Mouse (Mus musculus) CH12F3 (cell line): ENCODE measurements around the gene Hivep3.

Experiments used
- in situ Hi-C: fragments of 300-500 bp; cut with MboI; formaldehyde crosslinking; loops from 2 replicates; pipeline ENCODE4 v1.14.3; 2020; ENCODE audit warnings: low sequenced_read_pairs

The Hivep3 gene

DNA sequence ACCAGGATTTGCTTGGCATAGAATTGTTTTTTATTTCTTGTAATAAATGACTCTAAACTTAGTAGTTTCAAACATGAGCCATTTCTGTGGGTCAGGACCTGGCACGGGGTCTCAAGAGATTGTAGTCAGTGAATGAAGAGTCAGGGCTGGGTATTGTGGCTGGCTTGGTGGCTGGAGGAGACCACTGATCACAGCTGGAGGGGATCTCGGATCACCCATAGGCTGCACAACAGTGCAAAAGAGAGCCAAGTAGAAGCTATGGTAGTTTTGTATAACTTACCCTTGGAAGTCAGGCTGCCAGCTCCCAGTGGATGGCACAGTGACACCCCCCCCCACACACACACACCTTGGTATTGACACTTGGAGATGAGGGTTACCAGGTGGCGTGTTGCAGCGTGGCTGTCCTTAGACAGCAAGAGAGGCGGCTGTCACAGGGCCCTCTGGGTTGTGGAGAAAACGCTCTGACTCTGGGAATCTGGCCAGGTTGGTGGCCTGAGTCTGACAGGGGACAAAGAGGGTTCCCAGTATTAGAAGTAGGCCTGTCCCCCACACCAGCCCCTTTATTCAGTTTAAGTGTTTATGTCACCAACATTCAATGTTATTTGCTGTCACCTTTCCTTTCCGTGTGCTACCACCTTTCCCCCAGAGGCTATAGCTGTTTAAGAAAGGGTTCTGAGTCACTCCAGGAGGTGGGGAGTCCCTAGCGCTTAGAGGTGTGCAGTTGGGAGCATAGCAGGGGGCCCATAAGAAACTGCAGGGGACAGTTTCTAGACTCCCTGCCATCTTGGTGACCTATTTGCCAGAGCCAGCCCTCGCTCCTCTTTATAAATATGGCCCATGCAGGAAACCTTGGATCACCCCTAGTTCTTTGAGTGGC is 240.4 kb downstream of the Hivep3 start:
- in situ Hi-C loops: no loop called here

DNA sequence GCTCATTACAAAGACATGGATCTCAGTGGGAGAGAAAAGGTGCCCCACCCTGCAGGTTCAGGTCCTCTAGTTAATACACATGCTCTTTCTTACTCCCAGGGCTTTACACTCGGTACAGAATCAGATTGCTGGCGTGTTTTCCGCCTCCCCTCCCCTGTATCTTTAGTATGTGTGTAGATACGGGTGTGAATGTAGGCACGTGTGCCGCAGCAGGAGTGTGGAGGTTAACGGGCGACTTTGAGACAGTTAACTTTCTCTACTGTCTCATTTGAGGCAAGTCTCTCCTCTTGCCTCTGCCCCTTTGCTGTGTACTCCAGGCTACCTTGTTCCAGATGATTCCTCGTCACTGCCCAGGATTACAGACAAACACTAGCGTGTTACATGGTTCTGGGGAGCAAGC is 241.7 kb downstream of the Hivep3 start:
- in situ Hi-C loops: no loop called here

GRCm38 (mm10) chr4:119975822-119976221 is 242.2 kb downstream of the Hivep3 start:
- in situ Hi-C loops: no loop called here

GRCm38 (mm10) chr4:119976428-119977168 is 243.0 kb downstream of the Hivep3 start:
- in situ Hi-C loops: no loop called here

DNA sequence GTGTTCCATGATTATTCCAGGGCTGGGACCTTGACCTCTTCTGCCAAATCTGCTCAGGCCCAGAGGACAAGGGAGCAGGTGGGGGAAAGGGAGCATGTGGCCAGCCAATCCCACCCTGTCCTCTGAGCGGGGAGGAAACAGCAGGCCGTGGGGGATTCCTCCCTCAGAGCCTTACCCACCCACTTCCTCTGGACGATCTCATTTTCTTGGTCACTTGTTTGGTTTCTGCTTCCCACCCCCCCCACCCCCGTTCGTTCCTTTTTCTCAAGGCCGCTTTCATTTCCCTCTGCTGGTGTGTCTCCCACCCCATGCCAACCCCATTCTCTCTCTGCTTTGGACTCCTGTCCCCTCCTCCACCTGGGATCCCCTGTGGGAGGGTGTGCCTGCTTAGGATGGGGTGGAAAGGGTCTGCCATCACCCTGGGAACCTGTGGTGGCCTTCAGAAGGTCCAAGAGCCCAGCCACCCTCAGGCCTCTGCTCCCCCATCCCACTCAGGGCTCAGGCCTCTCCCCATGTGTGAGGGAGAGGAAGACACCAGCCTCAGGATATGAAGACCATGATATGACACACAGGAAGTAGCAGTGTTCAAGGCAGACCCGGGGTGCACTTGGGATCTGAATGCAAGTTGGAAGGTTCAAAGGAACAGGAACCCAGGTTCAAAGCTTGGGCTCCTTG is 244.4 kb downstream of the Hivep3 start:
- in situ Hi-C loops: no loop called here

DNA sequence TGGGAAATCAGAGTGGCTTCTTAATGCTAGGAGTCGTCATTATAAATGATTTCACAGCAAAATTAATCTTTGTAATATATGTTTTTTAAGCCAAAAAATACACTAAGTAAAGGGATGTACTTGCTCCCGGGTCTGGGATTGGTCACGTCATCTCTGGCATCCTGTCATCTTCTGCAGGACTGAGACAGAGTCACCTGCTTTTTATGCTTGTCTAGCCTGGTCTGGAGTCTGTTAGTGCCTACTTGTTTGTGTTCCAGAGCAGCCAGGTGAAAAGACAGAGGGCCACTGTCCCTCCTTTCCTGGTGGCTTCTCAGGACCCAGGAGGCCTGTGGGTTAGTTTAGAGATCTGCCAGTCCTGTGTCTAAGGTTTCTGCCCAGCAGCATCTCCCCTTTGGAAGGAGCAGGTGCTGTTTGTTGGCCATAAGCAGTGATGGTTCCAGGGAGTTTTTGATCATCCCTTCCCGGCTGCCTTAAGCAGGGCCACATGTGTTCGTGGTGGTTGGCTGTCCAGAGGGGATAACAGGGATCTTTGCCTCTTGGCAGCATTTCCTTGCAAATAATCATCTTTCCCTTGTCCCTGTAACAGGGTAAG is 245.8 kb downstream of the Hivep3 start:
- in situ Hi-C loops: no loop called here

- in situ Hi-C loops: no loop called here
Observed at GRCm38 (mm10) chr4:119979918-119980317, 246.3 kb downstream of the Hivep3 start.

DNA sequence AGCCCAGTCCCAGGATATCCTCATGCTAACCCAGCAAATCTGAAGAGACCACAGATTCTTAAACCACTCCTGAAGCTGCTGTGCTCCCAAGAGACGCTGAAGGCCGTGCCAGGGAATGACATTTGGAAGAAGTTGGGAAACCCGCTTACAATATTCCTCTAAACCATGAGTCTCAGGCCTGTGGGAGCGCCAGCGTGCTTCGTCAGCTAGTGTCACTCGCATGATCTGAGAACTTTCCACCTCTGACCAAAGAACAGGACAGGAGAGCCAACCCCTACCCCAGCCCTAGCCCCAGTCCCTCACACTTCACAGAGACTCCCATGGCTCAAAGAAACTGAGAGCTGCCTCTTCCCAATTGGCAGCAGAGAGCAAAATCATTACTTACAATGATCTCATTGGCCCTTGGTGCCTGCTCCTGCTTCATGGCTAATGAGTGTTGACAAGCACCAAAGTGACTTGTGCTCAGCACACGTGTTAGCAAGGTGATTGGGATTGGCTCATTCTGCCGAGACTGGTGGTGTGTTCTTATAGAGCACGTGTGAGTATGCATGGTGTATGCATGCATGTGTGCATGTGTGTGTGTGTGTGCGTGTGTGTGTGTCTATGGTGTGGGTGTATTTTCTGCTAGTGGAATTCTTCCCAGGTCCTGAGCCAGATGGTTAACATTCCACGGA is 247.6 kb downstream of the Hivep3 start:
- in situ Hi-C loops: no loop called here

- in situ Hi-C loops: no loop called here
Observed at GRCm38 (mm10) chr4:119986065-119986464, 252.5 kb downstream of the Hivep3 start.

DNA sequence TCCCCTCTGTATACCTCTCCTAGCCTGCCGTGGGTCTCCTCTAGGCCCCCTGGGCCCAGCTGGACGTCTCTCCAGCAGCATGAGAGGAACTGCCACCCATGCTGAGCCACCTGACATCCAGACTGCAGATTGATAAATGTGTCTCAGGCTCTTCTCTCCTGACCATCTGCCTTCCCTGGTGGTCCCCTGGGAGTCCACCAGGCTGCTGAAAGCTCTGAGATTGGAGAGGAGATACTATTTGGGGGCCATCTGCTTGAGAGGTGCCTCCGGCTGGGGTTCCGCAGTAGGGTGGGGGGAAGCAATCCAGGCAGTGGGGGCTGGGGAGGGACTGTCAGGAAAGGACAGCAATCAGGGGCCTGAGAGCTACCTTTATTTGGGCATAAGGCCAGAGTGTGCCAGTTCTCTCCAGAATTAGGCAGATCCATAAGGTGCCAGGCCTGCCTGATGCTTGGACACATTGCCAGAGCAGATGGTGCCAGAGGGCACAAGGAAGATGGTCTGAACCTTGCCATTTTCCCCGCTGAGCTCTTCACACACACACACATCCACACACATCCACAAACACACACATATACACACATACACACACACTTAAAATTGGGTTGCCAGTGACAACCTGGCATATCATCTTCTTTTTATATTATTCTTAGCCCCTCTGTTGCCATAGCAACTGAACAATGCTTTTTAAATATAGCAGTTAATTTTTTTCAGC is 253.2 kb downstream of the Hivep3 start:
- in situ Hi-C loops: no loop called here

GRCm38 (mm10) chr4:119987376-119988087 is 253.9 kb downstream of the Hivep3 start:
- in situ Hi-C loops: no loop called here

GRCm38 (mm10) chr4:119989031-119989693 is 255.6 kb downstream of the Hivep3 start:
- in situ Hi-C loops: no loop called here

- in situ Hi-C loops: no loop called here
Observed at GRCm38 (mm10) chr4:119990346-119990745, 256.8 kb downstream of the Hivep3 start.

GRCm38 (mm10) chr4:119990841-119991240 is 257.3 kb downstream of the Hivep3 start:
- in situ Hi-C loops: no loop called here

DNA sequence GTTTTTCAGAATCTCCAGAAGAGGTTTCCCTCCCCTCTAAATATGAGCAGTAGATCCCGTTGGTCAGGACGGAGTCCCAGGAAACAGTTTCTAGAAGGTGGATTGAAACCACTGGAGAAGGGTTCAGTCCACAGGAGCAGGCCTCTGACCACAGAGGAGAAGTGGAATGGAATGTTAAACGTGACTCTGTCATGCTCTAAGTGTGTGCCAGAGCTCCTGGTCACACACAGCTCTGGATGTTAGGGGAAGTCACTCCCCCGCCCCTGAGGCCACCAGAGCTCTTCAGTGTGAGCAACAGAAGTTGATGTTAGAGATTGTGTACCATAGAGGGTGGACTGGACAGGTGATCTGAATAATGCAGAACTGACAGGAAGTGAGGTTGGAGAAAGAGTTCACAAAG is 258.2 kb downstream of the Hivep3 start:
- in situ Hi-C loops: no loop called here

DNA sequence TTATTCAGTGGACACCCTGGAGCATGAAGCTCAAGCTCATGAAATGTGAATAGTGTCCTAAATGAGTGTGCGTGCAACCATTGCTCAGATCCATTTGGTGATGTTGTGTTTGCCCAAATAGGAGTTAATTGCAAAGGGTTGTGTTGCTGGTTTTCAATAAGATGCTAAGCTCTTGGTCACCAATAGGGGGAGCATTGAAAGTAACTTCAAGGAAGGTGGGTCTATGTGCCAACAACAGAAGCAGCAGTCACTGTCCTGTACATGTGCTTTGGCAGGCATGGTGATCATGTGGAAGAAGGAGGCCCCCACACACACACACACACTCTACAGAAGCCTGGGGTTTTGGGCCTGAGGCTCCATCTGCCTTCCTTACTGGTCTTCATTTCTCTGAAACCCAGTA is 262.8 kb downstream of the Hivep3 start:
- in situ Hi-C loops: no loop called here

GRCm38 (mm10) chr4:119997351-119997750 is 263.8 kb downstream of the Hivep3 start:
- in situ Hi-C loops: no loop called here

DNA sequence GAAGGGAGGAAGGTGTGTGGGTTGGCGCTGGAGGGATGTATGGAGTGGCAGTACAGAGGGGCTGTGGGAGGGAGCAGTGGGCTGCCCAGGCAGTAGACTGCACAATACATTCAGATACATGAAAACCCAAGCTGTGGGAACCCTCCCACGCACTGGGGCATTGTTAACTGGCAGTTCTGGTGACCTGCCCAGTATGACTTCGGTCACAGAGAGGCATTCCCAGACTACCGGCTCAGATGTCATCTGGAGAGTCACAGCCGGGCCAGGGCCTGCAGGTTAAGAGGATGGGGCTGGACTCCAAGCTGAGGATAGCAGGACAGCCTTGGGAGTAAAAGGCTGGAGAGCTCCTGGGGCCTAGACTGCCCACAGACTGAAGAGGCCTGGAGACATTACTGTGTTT is 265.3 kb downstream of the Hivep3 start:
- in situ Hi-C loops: no loop called here

DNA sequence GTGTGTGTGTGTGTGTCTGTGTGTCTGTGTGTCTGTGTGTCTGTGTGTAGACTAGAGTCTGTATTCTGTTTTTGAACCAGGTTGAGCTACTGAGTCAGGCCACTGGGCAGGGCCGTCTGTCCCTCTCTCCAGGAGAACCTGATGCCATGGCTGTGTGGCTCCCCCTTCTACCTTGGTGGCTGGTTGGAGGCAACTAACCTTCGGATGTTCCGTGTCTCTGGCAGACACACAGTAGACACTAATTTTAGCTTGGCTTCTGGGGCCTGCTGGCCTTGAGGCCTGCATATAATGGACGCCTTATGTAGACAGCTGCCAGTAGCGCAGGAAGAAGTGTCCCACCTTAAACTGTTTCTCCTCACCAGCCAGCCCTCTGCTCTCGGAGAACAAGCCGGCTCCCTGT is 267.3 kb downstream of the Hivep3 start:
- in situ Hi-C loops: no loop called here
